ENCODE assay signal across 10 mouse cellular contexts in genomic region chr4:152190096-152190653, GRCm38 (mm10). TPM values are rescaled to one million over a fixed set of nuclear protein-coding genes. Genes with fewer than 3 reads are reported as not detected.
DNase-seq lines count a peak whose midpoint lies in the region; ATAC-seq and TF ChIP-seq lines count a peak whose summit lies in the region.
"Had no signal": no experiment of that assay in that cellular context is flagged by ENCODE, and none has a peak within 500 bp of the region (broad histone marks: within the 10 kb centered on the region; RNA-seq: fewer than 3 reads in every experiment).

No protein-coding gene starts in this region.

- no peak for TF ChIP-seq POLR2A in lung, adult 2 months (IDR thresholded peaks at IDR 0.05; ENCODE audit: borderline replicate concordance, extremely low read depth, low read depth, low read length)

- no peak for TF ChIP-seq CTCF in lung, adult 2 months (IDR thresholded peaks at IDR 0.05; ENCODE audit: insufficient read depth, low read length)

- no peak overlapping the region for H3K4me2 ChIP-seq in embryonic facial prominence, embryonic 13.5 days
- H3K4me2 ChIP-seq in lung, embryonic 16.5 days (ENCODE audit: low read depth, low read length), result no peak overlapping the region
- peak overlapping the region; percentile 15 for H3K4me2 ChIP-seq in liver, embryonic 13.5 days
- H3K4me2 ChIP-seq in stomach, embryonic 16.5 days (ENCODE audit: low read depth, low read length), result no peak overlapping the region
- H3K4me2 ChIP-seq: lung, embryonic 14.5 days had no signal

- 0 out of 2 replicates have a peak overlapping the region, but pooled peaks have one; percentile 16 for H3K9ac ChIP-seq in embryonic facial prominence, embryonic 13.5 days
- H3K9ac ChIP-seq in lung, embryonic 16.5 days (ENCODE audit: low read length), result no peak overlapping the region
- H3K9ac ChIP-seq in liver, embryonic 13.5 days, result peak overlapping the region; percentile 10; the same call in 1 of the 2 replicates
- H3K9ac ChIP-seq in stomach, embryonic 16.5 days (ENCODE audit: low read length), result no peak overlapping the region
- H3K9ac ChIP-seq: lung, embryonic 14.5 days had no signal

- WGBS in embryonic facial prominence, embryonic 13.5 days, result 69% methylated on average over 11 of the region's 11 CpGs
- WGBS in embryonic facial prominence, embryonic 10.5 days, result 77% methylated on average over 11 of the region's 11 CpGs
- 64% methylated on average over 11 of the region's 11 CpGs for whole genome bisulfite sequencing in lung, embryonic 16.5 days
- WGBS in lung, adult 2 months, result 51% methylated on average over 11 of the region's 11 CpGs
- WGBS in liver, embryonic 13.5 days (ENCODE audit: insufficient replicate concordance), result 26% methylated on average over 11 of the region's 11 CpGs
- 73% methylated on average over 11 of the region's 11 CpGs for WGBS in stomach, embryonic 16.5 days

- no peak overlapping the region for H3K4me3 ChIP-seq in embryonic facial prominence, embryonic 13.5 days
- no peak overlapping the region for H3K4me3 ChIP-seq in embryonic facial prominence, embryonic 10.5 days
- no peak overlapping the region for H3K4me3 ChIP-seq in lung, embryonic 16.5 days (ENCODE audit: low read length)
- H3K4me3 ChIP-seq in lung, adult 2 months (replicated peaks; ENCODE audit: extremely low read depth, low read depth, low read length), result no peak overlapping the region
- no peak overlapping the region for H3K4me3 ChIP-seq in liver, embryonic 13.5 days (replicated peaks)
- H3K4me3 ChIP-seq in stomach, embryonic 16.5 days (replicated peaks; ENCODE audit: low read length), result no peak overlapping the region

- no peak overlapping the region for H3K27ac ChIP-seq in embryonic facial prominence, embryonic 13.5 days
- no peak overlapping the region for H3K27ac ChIP-seq in embryonic facial prominence, embryonic 10.5 days (replicated peaks)
- H3K27ac ChIP-seq in lung, embryonic 16.5 days (ENCODE audit: low read length), result 0 out of 2 replicates have a peak overlapping the region, but pooled peaks have one; percentile 40
- peak overlapping the region; percentile 32 for H3K27ac ChIP-seq in liver, embryonic 13.5 days
- peak overlapping the region; percentile 7; the same call in 1 of the 2 replicates for H3K27ac ChIP-seq in stomach, embryonic 16.5 days (ENCODE audit: low read length)

- no peak for DNase-seq in embryonic facial prominence, embryonic 10.5 days (ENCODE audit: low spot score)
- no peak for DNase-seq in lung, adult 2 months
- DNase-seq in liver, embryonic 13.5 days, result no peak
- DNase-seq in frontal cortex, postnatal 25 days (ENCODE audit: low spot score in 2 of 2), result no peak
- DNase-seq in adrenal gland, postnatal 14 days, result no peak
- DNase-seq: cerebellum, adult 9-11 months; lung, embryonic 14.5 days had no signal

- peaks cover 41% of the 10 kb centered on the region for H3K4me1 ChIP-seq in embryonic facial prominence, embryonic 13.5 days
- H3K4me1 ChIP-seq in embryonic facial prominence, embryonic 10.5 days, result peaks cover 46% of the 10 kb centered on the region
- peaks cover 36% of the 10 kb centered on the region for H3K4me1 ChIP-seq in lung, embryonic 16.5 days (replicated peaks; ENCODE audit: control insufficient read depth, insufficient read depth, low read length)
- peaks cover 29% of the 10 kb centered on the region for H3K4me1 ChIP-seq in lung, adult 2 months (ENCODE audit: control insufficient read depth, insufficient read depth, low read length)
- H3K4me1 ChIP-seq in liver, embryonic 13.5 days (replicated peaks), result peaks cover 71% of the 10 kb centered on the region
- H3K4me1 ChIP-seq in stomach, embryonic 16.5 days (ENCODE audit: control insufficient read depth, insufficient read depth, low read length), result peaks cover 25% of the 10 kb centered on the region

- no peaks in the 10 kb centered on the region for H3K27me3 ChIP-seq in embryonic facial prominence, embryonic 13.5 days
- peaks cover 9% of the 10 kb centered on the region; the same call in 1 of the 2 replicates for H3K27me3 ChIP-seq in embryonic facial prominence, embryonic 10.5 days (replicated peaks; ENCODE audit: low read depth, poor library complexity, severe bottlenecking)
- H3K27me3 ChIP-seq in lung, embryonic 16.5 days (ENCODE audit: control insufficient read depth, insufficient read depth, low read depth, low read length), result no peaks in the 10 kb centered on the region
- no peaks in the 10 kb centered on the region for H3K27me3 ChIP-seq in liver, embryonic 13.5 days
- H3K27me3 ChIP-seq in stomach, embryonic 16.5 days (ENCODE audit: control insufficient read depth, insufficient read depth, low read length), result no peaks in the 10 kb centered on the region

- H3K36me3 ChIP-seq in embryonic facial prominence, embryonic 13.5 days, result no peaks in the 10 kb centered on the region
- no peaks in the 10 kb centered on the region for H3K36me3 ChIP-seq in embryonic facial prominence, embryonic 10.5 days (replicated peaks)
- no peaks in the 10 kb centered on the region for H3K36me3 ChIP-seq in lung, embryonic 16.5 days (ENCODE audit: control insufficient read depth, insufficient read depth, low read length)
- H3K36me3 ChIP-seq in liver, embryonic 13.5 days, result no peaks in the 10 kb centered on the region
- H3K36me3 ChIP-seq in stomach, embryonic 16.5 days (ENCODE audit: control insufficient read depth, insufficient read depth, low read length), result no peaks in the 10 kb centered on the region

- no peak for ATAC-seq in embryonic facial prominence, embryonic 13.5 days (ENCODE audit: insufficient number of reproducible peaks, insufficient read depth, low FRiP score, low TSS enrichment, low read depth)
- no peak for ATAC-seq in lung, embryonic 16.5 days (ENCODE audit: low read depth)
- peak; percentile 35 for ATAC-seq in liver, embryonic 13.5 days (ENCODE audit: low read depth)
- no peak for ATAC-seq in stomach, embryonic 16.5 days (ENCODE audit: insufficient read depth, low FRiP score)

- H3K9me3 ChIP-seq in embryonic facial prominence, embryonic 13.5 days, result no peaks in the 10 kb centered on the region
- no peaks in the 10 kb centered on the region for H3K9me3 ChIP-seq in embryonic facial prominence, embryonic 10.5 days
- H3K9me3 ChIP-seq in lung, embryonic 16.5 days (ENCODE audit: control insufficient read depth, low read length), result no peaks in the 10 kb centered on the region
- H3K9me3 ChIP-seq in liver, embryonic 13.5 days (replicated peaks), result no peaks in the 10 kb centered on the region
- no peaks in the 10 kb centered on the region for H3K9me3 ChIP-seq in stomach, embryonic 16.5 days (replicated peaks; ENCODE audit: control insufficient read depth, low read length)

RNA-seq across cellular contexts. Expression of gene Acot7, which starts 12.2 kb away (rescaled TPM):
- polyA plus RNA-seq in embryonic facial prominence, embryonic 13.5 days (2015; fragmentation: Nextera tagmentation; extraction: Ambion mirVana), result 48.5 and 54.1 TPM in 2 replicates
- polyA plus RNA-seq in embryonic facial prominence, embryonic 10.5 days (2016; fragmentation: Nextera tagmentation; extraction: Ambion mirVana), result 51.8 and 55.5 TPM in 2 replicates
- 66.5 and 69.0 TPM in 2 replicates for polyA plus RNA-seq in lung, embryonic 16.5 days (2015; fragmentation: Nextera tagmentation; extraction: Ambion mirVana)
- 118 and 125 TPM in 2 replicates for polyA plus RNA-seq in lung, adult 2 months (2012; rRNA removed)
- polyA plus RNA-seq in liver, embryonic 13.5 days (2015; fragmentation: Nextera tagmentation; extraction: Ambion mirVana), result 24.8 and 25.2 TPM in 2 replicates
- polyA plus RNA-seq in stomach, embryonic 16.5 days (2015; fragmentation: Nextera tagmentation; extraction: Ambion mirVana), result 57.3 and 60.4 TPM in 2 replicates
- total RNA-seq in adrenal gland, postnatal 14 days (2021), result 32.2 and 34.2 TPM in 2 replicates

RNA-seq across cellular contexts. Expression of gene Hes2, which starts 31.5 kb away (rescaled TPM):
- 0.10 TPM in 1 of 2 replicates, not detected in the other for polyA plus RNA-seq in embryonic facial prominence, embryonic 13.5 days (2015; fragmentation: Nextera tagmentation; extraction: Ambion mirVana)
- polyA plus RNA-seq in embryonic facial prominence, embryonic 10.5 days (2016; fragmentation: Nextera tagmentation; extraction: Ambion mirVana), result 0.11 and 1.0 TPM in 2 replicates
- polyA plus RNA-seq in lung, embryonic 16.5 days (2015; fragmentation: Nextera tagmentation; extraction: Ambion mirVana), result 0.54 and 0.87 TPM in 2 replicates
- 5.4 and 6.2 TPM in 2 replicates for polyA plus RNA-seq in lung, adult 2 months (2012; rRNA removed)
- polyA plus RNA-seq in liver, embryonic 13.5 days (2015; fragmentation: Nextera tagmentation; extraction: Ambion mirVana), result 0.06 TPM in 1 of 2 replicates, not detected in the other
- polyA plus RNA-seq in stomach, embryonic 16.5 days (2015; fragmentation: Nextera tagmentation; extraction: Ambion mirVana), result 0.56 and 0.75 TPM in 2 replicates
- not detected in 2 replicates for total RNA-seq in adrenal gland, postnatal 14 days (2021)
- polyA plus RNA-seq: lung, embryonic 14.5 days had no signal

RNA-seq across cellular contexts. Expression of gene Espn, which starts 38.0 kb away (rescaled TPM):
- 3.4 and 5.9 TPM in 2 replicates for polyA plus RNA-seq in embryonic facial prominence, embryonic 13.5 days (2015; fragmentation: Nextera tagmentation; extraction: Ambion mirVana)
- polyA plus RNA-seq in embryonic facial prominence, embryonic 10.5 days (2016; fragmentation: Nextera tagmentation; extraction: Ambion mirVana), result 7.5 and 10.3 TPM in 2 replicates
- polyA plus RNA-seq in lung, embryonic 16.5 days (2015; fragmentation: Nextera tagmentation; extraction: Ambion mirVana), result 6.6 and 10.1 TPM in 2 replicates
- 9.8 and 16.3 TPM in 2 replicates for polyA plus RNA-seq in lung, adult 2 months (2012; rRNA removed)
- polyA plus RNA-seq in liver, embryonic 13.5 days (2015; fragmentation: Nextera tagmentation; extraction: Ambion mirVana), result 1.8 and 2.1 TPM in 2 replicates
- polyA plus RNA-seq in stomach, embryonic 16.5 days (2015; fragmentation: Nextera tagmentation; extraction: Ambion mirVana), result 8.6 and 9.1 TPM in 2 replicates
- total RNA-seq in adrenal gland, postnatal 14 days (2021), result 0.71 and 0.96 TPM in 2 replicates

Comparison
In these comparisons a context has a peak if more than half of its experiments do, and no peak if none do; other contexts are left out.
1. H3K27ac ChIP-seq: peak in lung, embryonic 16.5 days (single experiment), liver, embryonic 13.5 days (single experiment) and stomach, embryonic 16.5 days (single experiment); none in embryonic facial prominence, embryonic 13.5 days (single experiment) and embryonic facial prominence, embryonic 10.5 days (single experiment).
2. H3K9ac ChIP-seq: peak in embryonic facial prominence, embryonic 13.5 days (single experiment) and liver, embryonic 13.5 days (single experiment); none in lung, embryonic 16.5 days (single experiment) and stomach, embryonic 16.5 days (single experiment).